Mouse (Mus musculus) kidney, adult 10 weeks (tissue): ENCODE data around the gene Fxyd2. TPM values are rescaled to one million over a fixed set of nuclear protein-coding genes. Genes with fewer than 3 reads are reported as not detected.

Experiments used
- polyA plus RNA-seq: library from polyadenylated mRNA; stranded (reverse); fragments of 350-450 nt; fragmentation: Illumina TruSeq; extraction: RNeasy Lipid Tissue Mini Kit (QIAGEN cat#74804); gene quantifications from one replicate; pipeline ENCODE4 v1.2.3, GENCODE M21; 2014; ENCODE audit warnings: low read depth, low replicate concordance

Fxyd2 gene
- polyA plus RNA-seq: 368 TPM

GRCm38 (mm10) chr9:45399434-45399833 is at the start of gene Fxyd2:
TSS of gene Fxyd2 (plus strand) at chr9:45399669.

DNA sequence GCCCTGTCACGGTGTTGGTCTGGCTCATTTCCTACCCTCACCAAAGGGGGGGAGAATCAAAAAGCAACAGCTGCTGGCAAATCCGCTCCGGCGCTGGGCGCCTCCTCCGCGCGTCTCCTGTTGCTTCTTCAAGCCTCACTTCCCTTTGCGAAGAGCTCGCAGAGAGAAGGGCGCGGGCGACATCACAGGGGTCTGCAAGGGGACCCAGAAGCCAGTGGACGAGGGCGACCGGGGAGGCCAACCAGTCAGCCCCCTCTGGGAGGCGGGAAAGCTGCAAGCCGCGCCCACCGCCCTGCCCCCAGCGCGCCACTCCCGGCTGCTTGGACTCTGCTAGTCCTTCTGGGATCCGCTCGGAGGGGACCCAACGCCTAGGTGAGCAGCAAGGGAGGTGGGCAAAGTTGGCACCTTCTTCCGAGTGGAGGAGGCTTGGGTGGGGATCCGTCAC is 29.3 kb upstream of the Fxyd2 start, which contains the start of gene Fxyd6:
Gene Fxyd6 (plus strand): TSS at position 69 of the 445 bp plus-strand sequence.

GRCm38 (mm10) chr9:45426456-45426855 is 27.0 kb downstream of the Fxyd2 start, which contains the start of gene Dscaml1:
TSS of gene Dscaml1 (plus strand) at chr9:45426628.

Other genes starting within 250 kb of the Fxyd2 start
- 1.1 TPM for gene BC049352, start 217.7 kb upstream of the Fxyd2 start, polyA plus RNA-seq
- gene Tmprss4, start 195.6 kb upstream of the Fxyd2 start, polyA plus RNA-seq: not detected
- 0.28 TPM for gene Il10ra, start 130.5 kb upstream of the Fxyd2 start, polyA plus RNA-seq
- gene Tmprss13, start 80.6 kb upstream of the Fxyd2 start, polyA plus RNA-seq: 0.16 TPM
- 0.65 TPM for gene Fxyd6, start 29.5 kb upstream of the Fxyd2 start, polyA plus RNA-seq
- not detected for gene Dscaml1, start 27.0 kb downstream of the Fxyd2 start, polyA plus RNA-seq